ENCODE assay signal across 20 mouse cellular contexts in genomic region chr14:24087430-24087829, GRCm38 (mm10).
"Had no signal": no experiment of that assay in that cellular context is flagged by ENCODE, and none has a peak within 500 bp of the region (broad histone marks: within the 10 kb centered on the region; RNA-seq: fewer than 3 reads in every experiment).

No protein-coding gene starts in this region.

- H3K27ac ChIP-seq: macrophage; midbrain, embryonic 13.5 days; neural tube, embryonic 13.5 days; neural tube, embryonic 15.5 days; stomach, embryonic 15.5 days; stomach, postnatal 0 days had no signal

- H3K9ac ChIP-seq: lung, embryonic 14.5 days; midbrain, embryonic 13.5 days; neural tube, embryonic 13.5 days; neural tube, embryonic 15.5 days; stomach, embryonic 15.5 days had no signal

- DNase-seq: lung, adult 18-20 months; lung, embryonic 14.5 days; lung, postnatal 14 days; lung, postnatal 36 days; retina, postnatal 1 day; right cerebral cortex, adult 18-20 months; right cerebral cortex, postnatal 14 days; thymus, adult 2 months; thymus, postnatal 25 days; thymus, postnatal 4 days had no signal

- H3K4me1 ChIP-seq: megakaryocyte, embryonic 14.5 days; stomach, embryonic 15.5 days had no signal

- H3K9me3 ChIP-seq: midbrain, embryonic 13.5 days; neural tube, embryonic 13.5 days; neural tube, embryonic 15.5 days; stomach, embryonic 15.5 days had no signal

- ATAC-seq: midbrain, embryonic 13.5 days; midbrain, embryonic 16.5 days had no signal

- H3K4me2 ChIP-seq: lung, embryonic 14.5 days; midbrain, embryonic 11.5 days; midbrain, embryonic 13.5 days; neural tube, embryonic 13.5 days; neural tube, embryonic 15.5 days; stomach, embryonic 15.5 days had no signal

- H3K36me3 ChIP-seq: midbrain, embryonic 13.5 days; neural tube, embryonic 13.5 days; neural tube, embryonic 15.5 days; stomach, embryonic 15.5 days had no signal

- H3K27me3 ChIP-seq: megakaryocyte, embryonic 14.5 days; midbrain, embryonic 13.5 days; neural tube, embryonic 13.5 days; neural tube, embryonic 15.5 days; stomach, embryonic 15.5 days had no signal

- H3K4me3 ChIP-seq: megakaryocyte, embryonic 14.5 days; midbrain, embryonic 13.5 days; myocyte; neural tube, embryonic 13.5 days; neural tube, embryonic 15.5 days; stomach, embryonic 15.5 days had no signal
